Mouse (Mus musculus) megakaryocyte, adult 5-6 weeks (primary cell): ENCODE data around the gene Pomp. TPM values are rescaled to one million over a fixed set of nuclear protein-coding genes. Genes with fewer than 3 reads are reported as not detected.
A peak's percentile ranks its signal among the peaks of the same experiment; 100 is the strongest.

Experiments used
- ATAC-seq: 2 replicates; pipeline ENCODE4 v1.8.0; 2016; ENCODE audit warnings: mild to moderate bottlenecking, inconsistent platforms; ENCODE audit not compliant: poor library complexity, severe bottlenecking
- total RNA-seq, 2 experiments: library from RNA; stranded (forward) in 1 of 2; stranded (reverse) in 1 of 2; fragments of 153-499, 151-499 nt in 1 of 2; fragments of 221-1000, 200-1000 nt in 1 of 2; gene quantifications; 2 replicates each; pipeline versions ENCODE4 v1.2.3 to v1.2.4; 2015 to 2017

Gene Pomp
- 253 and 319 TPM in 2 replicates for total RNA-seq (2015)
- total RNA-seq (2017): 198 and 242 TPM in 2 replicates

DNA sequence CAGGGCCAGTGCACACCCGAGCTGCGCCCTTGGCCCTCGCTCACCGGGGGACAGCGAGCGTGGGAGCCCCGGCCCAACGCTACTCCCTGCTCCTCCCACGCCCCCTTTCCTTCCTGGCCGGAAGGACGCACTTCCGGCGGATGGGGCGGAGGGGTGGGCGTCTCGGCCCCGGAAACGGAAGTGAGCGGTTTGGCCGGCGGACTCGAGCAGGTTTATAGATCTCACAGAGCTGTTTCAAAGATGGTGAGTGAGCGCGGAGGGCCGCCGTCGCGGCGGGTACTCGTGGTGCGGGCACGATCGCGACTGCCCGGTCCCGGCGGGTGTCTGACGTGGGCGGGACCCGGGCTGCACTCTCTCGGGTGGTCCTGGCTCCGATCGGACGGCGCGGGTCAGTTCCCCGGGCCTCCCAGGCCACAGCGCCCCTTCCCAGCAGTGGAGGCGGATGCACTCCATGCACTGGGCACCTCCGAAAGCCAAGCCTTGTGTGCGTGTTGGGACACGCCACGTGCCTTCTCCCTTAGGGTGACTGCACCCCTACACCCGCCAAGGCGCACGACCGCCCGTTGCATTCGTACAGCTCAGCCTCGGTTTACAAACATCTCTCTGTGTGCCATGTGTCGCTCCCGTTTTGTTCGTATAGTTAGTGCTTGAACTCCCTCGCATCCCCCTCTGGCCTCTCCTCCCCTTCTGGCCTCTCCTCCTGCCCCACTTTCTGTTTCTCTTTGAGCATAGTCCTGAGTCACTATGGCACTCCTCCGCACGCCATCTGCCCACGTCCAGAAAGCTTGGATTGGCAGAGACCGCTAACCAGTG is at the start of gene Pomp:
TSS of gene Pomp (plus strand) at position 13 of the 813 bp plus-strand sequence.
- ATAC-seq: peak; percentile 90

DNA sequence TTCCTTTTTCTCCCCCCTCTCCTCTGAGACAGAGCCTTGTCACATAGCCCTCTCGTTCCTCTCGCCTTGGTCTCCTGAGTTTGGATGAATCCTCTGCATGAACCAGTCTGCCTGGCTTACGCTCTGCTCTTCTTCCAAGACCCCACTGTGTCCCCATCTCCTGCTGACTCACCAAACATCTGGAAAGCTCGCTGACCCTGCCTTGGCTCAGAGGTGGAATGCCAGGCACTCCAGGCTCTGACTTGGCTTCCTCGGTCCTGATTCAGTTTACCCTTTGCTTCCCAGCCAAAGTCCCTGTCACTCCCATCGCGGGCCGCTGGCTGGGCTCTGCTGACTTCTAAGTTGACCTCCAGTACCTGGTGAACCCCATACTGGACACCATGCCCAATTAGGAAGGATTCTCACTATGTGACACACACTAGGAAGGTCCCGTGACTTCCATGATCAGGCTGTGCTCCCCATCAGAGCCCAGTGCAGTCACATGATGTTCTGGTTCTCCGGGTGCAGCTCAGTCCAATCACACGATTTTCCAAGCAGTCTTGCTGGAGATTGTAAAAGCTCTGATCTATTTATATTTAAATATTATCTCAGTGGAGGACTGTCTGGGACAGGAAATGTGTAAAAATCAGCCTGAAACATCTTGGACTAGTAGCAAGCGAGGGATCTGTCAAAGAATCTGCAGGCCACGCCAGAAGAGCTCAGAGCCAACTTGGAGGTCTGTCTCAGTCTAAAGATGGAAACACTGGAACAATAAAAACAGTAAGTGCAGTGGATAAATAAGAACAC is 47.8 kb upstream of the Pomp start:
- ATAC-seq: no peak

DNA sequence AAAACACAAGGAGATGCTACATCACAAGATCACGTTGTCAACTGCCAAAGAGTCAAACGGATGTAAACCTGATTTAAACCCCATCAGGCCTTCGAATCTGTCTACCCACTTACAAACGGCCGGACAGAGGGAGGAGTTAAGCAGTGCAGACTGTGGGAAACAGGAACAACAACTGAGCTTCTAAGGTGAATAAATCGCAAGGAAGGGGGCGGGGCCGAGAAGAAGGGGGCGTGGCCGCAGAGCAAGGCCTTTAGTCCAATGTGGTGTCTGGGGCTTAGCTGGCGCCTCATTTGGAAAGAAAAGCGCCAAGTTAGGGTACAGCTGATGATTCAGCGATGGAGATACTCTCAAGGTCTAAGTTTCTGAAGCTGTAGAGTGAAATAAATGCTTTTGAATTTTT is 45.3 kb upstream of the Pomp start:
- ATAC-seq: no peak

DNA sequence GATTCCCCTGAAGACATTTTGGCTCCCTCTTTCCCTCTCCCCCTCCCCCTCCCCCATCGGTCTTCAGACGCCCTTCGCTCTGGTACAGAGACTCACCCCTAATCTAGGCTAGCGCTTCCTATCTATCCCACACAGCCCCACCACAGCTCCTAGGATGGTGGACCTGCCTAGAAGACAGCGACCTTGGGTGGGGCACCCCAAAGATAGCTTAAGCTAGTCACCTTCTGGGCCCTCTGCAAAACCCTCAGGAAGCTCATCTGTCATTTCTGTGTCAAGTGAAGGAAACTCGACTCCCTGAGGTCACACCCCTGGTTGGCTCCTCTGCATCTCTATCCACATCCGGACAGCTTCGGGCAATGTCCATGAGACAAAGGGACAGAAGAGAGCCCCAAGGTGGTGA is 44.7 kb upstream of the Pomp start:
- no peak for ATAC-seq

DNA sequence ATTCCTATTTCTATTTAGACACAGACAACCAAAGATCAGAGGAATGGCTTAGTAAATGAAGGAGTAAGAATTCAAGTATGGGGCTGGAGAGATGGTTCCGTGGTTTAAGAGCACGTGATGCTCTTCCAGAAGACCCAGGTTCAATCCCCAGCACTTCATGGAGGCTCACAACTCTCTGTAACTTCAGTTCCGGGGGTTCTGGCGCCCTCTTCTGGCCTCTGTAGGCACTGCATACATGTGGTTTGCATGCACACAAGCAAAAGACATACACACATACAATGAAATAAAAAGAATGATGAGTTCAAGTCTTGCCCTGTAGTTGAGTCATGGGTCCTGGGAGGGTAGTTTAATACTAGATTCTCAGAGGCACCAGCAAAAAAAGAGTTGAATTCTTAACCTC is 43.8 kb upstream of the Pomp start:
- no peak for ATAC-seq

DNA sequence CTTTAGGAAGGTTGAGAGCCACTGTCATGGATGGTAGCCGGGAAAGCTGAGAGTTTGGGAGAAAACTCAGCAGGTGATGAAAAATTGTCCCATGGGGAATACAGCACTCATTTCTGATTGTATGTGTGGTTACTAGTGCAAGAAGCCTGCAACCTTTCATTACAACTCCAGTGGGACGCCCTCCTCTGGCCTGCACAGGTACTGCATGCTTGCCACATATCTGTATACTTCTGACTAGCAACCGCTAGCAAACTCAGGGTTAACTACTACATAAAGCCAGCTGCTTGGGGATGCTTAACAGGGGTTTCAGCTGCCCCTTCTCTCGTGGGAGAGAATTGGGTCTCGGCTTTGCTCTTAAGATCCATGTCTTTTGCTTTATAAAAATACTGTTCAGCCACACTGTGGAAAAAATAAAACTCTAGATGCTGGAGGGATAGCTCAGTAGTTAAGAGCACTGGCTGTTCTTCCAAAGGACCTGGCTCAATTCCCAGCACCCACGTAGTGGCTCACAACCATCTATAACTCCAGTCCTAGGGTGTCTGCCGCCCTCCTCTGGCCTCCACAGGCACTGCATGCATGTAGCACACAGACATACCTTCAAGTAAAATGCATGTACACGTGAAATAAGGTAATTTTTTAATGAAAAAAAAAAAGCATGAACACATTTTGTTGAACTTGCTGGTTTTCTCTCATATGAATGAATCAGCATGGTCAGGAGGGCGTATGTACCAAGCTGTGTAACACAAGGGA is 42.3 kb upstream of the Pomp start:
- no peak for ATAC-seq

DNA sequence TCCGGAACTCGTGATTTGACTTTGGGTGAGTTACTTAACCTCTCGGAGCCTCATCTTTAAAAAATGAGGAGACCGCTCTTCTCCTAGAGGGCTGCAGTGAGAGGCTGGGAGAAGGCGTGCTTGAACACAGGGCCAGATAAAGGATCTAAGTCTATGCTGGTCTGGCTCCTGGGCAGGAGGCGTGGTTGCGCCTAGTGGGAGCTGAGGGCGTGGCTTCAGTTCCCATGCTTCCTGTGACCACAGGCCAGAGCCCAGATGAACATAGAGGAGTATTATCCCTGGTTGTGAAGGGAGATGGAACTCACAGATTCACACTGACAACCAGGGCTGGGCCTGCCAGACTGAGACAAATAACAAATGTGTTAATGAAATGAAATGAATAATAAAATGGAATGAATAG is 41.4 kb upstream of the Pomp start:
- no peak for ATAC-seq

DNA sequence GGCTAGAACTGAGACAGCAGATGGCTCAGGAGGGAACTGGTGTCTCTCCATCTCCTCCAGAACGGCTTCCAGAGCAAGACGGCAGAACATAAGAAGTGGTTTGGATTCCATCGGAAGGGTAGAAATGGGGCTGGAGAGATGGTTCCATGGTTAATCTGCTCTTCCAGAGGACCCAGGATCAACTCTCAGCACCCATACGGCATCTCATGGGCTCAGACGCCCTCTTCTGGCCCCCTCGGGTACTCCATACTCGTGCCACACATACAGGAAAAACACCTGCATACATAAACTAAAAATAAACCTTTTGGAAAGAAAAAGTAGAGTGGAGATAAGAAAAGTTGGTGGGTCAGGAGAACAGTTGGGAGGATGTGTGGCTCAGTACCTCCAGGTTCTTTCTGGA is 40.4 kb upstream of the Pomp start:
- no peak for ATAC-seq

DNA sequence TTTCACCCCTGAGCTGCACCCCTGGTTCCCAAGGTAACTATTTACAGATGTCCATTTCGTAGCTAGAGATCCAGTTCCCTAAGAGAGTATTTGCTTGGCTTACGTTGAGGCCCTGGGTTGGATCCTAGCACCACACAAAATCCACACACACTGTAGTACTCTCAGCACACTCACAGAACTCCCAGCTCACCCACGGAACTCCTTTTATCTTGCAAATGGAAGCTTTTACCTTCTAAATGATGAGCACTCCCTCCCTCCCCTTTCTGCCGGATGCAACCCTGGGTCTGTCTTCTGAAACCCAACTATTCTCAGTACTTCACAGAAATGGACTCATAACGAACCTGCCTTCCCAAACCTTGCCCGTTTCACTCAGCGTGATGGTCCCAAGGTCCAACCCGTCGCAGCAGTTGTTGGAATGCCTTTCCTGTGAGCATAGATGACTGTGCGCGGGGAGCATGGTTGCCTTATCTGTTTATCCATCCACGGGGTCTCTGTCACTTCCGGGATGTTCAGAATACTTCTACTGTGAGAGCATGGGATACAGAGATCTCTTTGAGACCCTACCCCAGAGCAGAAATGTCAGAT is 36.1 kb upstream of the Pomp start:
- ATAC-seq: no peak

DNA sequence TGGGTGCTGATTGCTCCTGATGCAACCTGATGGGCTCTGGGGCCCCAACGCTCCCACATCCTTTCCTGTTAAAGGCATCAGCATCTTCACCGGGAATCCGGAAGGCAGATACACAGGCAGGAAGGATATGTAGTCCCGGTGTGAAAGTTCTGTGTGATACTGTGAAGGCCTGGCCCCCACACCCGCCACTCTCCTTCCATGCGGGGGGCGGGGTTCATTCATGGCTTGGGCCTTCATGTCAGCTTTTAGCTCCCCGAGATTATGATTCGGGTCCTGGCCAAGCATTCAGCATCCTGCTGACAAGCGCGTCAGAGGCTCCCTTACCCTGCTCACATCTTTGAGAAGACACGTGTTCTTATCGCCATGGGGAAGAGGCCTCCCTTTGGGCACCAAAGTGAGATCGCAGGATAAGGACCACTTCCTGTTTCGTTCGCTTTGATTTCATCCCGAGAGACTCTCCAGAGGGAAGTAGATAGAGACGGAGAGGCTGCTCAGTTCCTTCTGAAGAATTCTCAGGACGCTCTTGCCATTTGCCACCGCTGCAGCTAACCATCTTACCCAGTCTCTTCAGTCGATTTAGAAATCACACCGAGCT is 34.8 kb upstream of the Pomp start:
- peak; percentile 93 for ATAC-seq

DNA sequence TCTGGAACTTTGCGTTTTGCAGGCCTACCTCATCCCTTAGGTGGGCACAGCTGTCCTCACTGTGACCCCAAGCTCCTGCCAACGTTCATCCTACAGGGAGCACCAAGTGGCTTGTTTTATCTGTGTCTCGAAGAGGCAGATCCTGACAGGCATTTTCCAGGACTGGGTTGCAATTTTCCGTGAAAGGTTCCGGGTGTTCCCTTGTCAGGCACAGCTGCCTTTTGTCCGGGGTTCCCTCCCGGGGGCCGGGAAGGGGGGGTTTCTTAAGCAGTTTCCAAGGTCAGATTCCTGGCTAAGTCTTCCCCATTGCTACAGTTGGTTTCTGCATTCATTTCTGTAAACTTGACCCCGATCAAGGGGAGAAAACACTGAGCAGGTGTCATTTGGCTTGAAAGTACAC is 34.2 kb upstream of the Pomp start:
- no peak for ATAC-seq

DNA sequence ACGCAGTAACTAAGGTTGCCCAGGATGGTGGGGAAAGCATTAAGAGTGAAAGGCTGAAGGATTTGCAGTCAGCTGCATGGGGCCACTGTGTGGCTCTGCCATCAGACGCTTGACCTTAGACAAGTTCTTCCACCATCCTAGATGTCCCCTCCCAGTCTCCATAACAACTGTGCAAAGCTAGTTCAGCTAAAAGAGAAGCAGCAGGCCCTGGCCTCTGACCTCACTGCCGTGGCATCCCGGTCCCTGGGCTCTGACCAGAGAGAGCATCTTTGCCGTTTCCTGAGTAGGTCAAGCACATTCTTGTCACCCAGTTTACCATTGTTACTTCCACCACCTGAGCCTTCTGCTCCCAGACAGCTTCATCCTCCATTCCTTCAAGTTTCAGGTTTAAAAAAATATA is 33.7 kb upstream of the Pomp start:
- no peak for ATAC-seq

DNA sequence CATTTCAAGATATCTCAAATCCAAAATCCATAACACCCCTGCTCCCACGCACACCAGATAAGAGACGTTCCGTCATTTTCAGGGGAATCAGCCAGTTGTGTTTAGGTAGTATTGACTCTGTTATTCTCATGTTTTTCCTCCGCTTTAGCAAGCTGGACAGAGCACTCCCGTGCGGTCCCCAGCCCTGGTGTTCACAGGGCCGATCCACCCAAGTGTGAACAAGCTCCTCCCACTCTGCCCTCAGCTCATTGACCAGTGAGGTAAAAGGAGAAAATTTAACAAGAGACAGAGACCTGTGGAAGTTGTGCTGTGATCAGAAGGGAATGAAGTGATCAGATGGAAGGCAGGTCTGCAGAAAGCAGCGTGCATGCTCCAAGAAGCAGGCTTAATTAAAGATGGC is 31.4 kb upstream of the Pomp start:
- no peak for ATAC-seq

DNA sequence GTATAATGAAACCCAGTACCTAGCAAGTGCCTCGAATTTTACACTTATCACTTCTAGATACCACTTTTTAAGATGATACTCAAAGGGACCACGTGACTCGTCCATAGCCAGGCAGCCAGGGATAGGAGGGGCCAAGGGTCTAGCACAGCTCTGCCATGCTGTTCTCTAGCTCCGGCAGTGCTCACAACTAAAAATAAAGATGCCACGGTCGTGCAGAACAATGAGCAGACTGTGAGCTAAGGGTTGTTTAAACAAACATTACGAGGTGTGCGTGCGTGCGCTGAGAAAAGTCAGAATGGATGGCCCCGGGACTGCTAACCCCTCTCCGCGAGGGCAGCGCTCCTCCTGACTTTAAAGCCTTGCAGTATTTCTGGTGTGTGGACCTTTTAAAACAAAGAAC is 27.4 kb upstream of the Pomp start:
- no peak for ATAC-seq

DNA sequence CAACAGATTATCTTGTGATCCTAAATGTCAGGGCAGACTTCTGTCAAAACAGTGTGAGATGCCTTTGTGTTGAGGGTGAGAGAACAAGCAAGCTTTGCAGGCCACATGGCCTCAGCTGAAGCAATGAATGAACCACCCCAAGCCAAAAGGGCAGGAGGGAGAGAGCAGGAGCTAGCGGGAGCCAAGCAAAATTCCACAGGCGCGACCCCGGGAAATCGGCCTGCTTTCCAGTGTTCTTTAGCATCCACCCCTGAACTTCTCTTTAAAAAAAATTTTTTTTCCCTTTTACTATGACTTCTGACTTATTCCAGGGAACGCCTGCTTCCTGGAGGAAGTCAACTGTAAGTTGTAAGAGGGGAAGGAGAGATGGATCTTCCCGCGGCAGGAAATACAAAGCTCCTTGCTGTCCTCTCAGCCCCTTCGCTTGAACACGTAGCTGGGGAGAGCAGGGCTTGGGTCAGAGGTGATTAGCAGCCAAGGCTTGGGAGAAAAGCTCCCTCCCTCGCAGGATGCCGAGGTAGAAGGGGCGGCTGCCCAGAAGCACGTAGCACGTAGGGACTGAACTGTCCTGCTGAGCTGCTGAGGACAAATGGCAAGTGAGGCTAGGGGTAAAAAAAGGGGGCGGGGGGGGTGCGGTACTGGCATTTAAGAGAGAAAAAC is 25.3 kb upstream of the Pomp start:
- ATAC-seq: no peak

DNA sequence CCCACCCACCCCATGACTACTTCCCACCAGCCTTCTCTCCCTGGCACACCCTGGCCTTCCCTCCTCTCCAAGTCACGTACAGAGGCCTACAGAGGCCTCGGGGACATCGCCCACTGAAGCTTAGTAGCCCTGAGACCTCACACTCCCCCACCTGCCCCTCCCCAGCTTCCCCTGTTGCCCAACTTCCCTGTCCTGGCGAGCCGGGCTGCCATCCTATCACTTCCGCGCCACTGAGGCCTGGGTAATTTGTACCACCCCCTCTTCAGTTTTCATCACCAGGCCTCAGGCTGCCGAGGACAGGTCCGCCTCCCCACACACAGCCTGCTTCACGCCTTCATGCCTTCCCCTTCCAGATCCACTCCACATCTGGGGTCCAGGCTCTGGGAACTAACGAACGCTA is 20.8 kb upstream of the Pomp start:
- ATAC-seq: peak; percentile 93

DNA sequence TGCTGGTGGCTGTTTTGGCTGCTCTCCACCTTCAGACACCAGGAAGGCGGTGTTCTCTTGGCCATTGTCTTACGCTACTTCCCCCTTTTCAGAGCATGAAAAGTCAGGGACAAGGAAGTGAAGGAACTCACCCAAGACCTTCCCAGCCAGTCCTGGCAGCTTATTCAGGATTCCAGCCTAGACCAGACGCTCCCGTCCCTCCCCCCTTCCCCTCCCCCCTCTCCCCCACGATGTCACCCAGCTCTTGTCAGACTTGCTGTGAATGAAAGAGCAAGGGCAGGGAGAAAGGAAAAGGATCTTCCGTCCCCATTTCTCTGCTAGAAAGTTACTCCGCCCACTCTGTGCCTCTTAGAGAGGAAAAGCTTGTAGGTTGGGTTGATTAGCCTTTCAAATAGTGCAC is 16.9 kb upstream of the Pomp start:
- ATAC-seq: 0 out of 2 replicates have a peak, but pooled peaks have one; percentile 12

DNA sequence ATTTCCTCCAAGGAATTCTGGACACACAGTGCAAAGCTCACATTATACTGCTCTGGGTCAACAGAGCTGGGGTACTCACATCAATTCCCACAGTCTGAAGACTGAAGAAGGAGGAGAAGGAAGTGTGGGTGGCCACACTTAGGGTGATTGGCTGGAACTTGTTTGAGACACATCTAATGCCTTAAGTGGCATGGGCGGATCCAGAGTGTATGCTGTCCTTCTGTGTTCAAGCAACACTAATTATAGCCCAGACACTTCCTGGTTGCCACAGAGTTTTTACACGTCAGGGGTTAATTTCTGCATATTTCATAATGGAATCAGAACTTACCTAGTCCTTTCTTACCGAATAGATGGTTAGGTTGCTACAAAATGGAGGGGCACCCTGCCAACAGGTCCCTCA is 14.9 kb upstream of the Pomp start:
- peak; percentile 55 for ATAC-seq

DNA sequence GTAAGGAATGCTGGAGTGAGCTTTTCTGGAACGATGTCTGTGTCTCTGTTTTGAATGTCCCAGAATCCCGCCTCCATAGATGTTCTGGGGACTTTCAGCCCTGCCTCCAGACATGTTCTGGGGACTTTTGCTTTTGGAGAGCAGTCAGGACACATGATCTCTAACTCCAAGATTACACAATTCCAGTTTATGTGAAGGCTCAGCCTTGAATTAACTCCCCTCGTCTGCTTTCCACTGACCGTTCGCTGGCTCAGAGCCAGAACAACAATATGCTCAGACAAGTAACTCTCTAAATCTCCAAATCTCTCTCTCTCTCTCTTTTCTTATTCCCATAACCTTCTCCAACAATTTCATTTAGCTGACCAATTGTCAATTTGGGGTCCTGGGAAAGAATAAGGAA is 12.9 kb upstream of the Pomp start:
- no peak for ATAC-seq

DNA sequence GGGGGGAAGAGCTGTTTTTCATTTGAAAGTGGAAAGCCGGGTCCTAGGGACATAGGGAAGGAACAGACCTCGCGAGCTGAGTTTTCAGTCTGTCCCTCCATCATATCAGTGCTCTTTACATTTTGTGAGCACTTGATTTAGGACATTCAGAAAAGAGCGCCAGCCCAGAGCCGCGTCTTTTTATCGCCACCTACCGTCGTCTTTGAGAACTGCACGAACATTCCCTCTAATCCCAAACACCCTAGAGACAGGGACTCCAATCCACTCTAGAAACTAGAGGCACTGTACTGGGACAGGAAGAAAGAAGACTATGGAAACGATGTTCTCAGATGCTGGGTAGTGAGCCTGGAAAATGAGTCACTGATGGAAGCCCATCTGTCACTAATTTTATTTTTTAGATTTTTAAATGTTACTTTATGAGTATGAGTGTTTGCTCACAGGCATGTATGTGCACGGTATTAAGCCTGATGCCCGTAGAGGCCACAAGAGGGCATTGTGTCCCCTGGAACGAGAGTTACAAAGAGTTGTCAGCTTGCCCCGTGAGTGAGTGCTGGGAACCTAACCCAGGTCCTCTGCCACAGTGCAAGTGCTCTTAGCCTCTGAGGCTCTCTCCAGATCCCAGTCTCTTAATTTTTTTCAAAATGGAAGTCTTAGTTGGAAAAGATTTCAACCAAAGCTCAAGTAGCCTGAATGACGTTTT is 11.9 kb upstream of the Pomp start:
- ATAC-seq: peak; percentile 83
